Mouse (Mus musculus) lung, postnatal 10 days (tissue): ENCODE measurements around the gene Ivns1abp.
"Not testable (repeated sequence)": the region's sequence is repeated elsewhere in the genome, so short reads cannot be mapped to it uniquely, and the experiment has no call there.

Source experiments
- DNase-seq: peaks from one replicate; pipeline ENCODE4 v3.0.0; 2021

The Ivns1abp gene

DNA sequence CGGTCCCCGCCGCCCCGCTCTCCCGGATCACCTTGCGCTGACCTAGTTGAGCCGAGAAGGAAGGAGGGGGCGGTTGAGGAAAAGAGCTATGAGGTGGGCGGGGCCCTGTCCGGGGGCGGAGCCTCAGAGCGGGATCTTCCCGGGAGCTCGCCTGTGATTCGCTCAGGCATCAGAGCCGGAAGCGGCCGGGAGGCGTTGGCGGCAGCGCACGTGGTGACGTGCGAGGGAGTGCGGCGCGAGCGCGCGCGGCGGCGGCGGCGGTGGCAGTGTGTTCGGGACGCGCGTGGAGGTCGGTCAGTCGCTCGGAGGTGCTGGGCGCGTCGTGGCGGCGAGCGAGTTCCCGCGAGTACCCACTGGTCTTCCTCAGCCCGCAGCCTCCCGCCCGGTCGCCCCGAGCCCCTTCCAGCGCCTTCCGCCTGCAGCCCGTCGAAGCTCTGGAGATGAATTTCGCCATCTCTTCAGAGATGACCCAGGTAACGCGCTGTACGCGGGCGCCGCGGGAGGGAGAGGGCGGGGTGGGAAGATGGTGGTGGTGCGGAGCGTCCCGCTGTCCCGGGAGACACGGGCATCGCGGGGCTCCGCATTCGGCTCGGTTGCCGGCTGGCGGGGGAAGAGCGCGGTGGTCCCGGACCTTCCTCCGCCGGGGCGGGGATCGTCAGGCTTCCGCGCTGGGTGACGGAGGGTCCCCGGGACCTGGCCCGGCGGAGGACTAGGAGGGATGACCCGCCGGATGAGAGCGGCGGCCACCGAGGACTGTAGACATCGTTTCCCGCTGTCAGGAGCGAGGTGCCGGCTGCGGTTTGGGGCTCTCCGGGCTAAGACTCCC lies at the start of gene Ivns1abp:
Ivns1abp (plus strand) TSS at position 195 of the 826 bp plus-strand sequence.
- peak; percentile 99 for DNase-seq

DNA sequence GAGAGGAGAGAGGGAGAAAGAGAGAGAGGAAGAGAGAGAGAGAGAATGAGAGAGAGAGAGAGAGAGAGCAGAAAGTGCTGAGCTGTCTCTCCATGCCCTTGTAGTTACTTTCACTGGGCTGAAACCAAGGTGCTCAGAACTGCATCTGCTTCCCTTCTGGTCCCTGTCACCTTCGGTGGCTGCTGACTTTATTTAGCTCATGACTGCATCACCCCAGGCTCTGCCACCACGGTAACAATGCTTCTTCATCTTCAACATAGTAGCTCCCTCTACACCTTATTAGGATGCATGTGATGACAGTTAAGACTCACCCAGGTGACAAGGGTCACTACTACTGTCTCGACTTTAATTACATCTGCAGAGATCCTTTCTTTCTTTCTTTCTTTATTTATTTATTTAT lies 48.8 kb upstream of the Ivns1abp start:
- no peak for DNase-seq

DNA sequence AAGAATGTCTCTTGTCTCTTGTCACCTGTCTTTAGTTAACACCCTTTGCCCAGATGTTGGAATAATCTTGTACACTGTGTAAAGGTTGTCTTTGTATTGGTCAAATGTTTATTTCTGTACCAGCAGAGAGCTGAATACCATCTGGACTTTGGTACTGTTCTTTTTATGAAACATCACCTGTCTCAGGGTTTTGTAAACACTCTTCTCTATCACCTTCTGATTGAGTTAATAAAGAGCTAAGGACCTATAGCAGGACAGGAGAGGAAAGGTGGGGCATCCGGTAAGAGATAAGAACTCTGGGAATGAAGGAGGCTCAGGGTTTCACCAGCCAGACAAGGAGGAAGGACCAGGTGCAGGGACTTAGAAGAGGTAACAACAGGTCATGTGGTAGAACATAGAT lies 47.7 kb upstream of the Ivns1abp start:
- DNase-seq: no peak

DNA sequence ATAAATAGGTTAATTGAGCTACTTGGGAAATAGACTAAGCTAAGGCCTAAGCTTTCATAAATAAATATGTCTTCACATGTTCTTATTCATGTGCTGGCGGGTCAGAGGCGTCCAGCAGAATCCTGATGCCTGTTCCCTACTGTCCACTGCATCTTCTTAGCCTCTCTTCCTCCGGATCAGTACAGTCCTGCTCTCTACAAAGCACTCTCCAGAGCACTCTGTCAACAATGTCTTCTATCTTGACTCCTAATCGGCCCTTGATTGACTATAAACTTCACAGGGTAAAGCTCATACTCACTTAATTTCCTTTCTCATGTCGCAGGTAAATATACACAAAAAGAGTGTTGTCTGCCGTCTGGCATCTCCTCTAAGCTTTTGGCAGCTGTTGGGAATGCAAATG lies 47.3 kb upstream of the Ivns1abp start:
- DNase-seq: no peak

DNA sequence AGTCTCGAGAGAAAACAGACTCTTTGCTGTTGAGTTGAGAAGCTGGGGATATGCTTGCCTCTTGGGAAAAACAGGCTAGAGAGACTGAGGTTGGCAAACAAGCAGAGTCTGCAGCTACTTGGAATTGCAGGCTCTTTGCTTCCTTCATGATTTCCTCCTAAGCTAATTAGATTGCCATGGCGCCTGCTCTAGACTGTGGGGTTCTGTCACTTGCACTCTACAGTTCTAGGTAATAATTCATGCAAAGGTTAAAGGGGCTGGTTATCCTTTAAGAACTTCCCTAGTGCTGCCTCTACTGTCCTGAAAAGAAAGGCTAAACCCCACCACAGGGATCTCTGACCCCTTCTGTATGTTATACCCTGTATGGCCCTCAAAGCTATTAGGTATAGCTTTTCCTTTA lies 46.7 kb upstream of the Ivns1abp start:
- no peak for DNase-seq

DNA sequence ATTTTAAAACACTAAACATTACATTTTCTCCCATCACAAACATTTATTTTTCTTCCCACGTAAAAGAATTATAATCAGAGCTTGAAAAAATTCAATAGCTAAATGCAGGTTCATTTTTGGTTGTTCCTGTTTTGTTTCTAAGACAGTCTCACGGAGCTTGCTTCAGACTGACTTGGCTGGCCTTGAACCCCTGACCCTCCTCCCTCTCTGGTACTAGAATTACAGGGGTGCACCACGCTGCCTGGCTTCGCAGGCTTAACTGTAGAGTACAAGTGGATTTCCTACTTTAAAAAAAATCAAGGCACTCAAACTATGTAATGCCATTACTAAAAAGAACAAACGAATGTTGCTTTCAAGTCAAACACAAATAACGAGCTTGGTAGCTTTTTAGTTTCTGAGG lies 42.8 kb upstream of the Ivns1abp start:
- no peak for DNase-seq

DNA sequence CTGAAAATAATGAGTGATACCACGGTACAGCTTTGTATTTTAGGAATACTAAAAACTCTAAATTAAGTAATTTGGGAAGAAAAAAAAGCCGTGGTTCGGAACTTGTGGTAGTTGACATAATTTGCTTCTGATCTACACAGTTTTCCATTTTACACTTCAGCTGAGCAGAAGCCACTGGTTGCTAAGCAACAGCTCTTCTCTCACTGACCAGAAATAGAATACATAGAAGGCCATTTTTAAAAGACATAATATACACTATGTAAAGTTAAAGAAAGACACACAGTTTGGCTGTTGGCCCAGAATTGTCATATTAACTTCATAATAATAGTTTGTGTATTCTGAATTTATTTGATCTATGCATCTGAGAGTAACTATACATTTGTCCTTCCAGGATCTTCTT lies 42.4 kb upstream of the Ivns1abp start:
- no peak for DNase-seq

DNA sequence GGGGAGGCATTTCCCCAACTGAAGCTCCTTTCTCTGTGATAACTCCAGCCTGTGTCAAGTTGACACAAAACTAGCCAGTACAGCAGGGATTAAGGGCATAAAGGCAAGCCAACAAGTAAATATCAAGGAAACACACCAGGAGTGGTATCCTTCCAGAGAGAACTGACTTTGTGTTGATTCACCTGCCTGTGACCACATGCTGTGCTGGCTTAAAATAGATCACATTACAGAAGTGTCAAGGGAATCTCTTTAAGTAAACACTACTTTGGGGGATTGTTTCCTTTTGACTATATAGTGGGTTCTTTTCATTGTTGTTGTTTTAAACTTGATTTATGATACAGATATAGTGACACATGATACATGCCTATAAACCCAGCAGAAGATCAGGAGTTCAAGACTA lies 41.0 kb upstream of the Ivns1abp start:
- no peak for DNase-seq

DNA sequence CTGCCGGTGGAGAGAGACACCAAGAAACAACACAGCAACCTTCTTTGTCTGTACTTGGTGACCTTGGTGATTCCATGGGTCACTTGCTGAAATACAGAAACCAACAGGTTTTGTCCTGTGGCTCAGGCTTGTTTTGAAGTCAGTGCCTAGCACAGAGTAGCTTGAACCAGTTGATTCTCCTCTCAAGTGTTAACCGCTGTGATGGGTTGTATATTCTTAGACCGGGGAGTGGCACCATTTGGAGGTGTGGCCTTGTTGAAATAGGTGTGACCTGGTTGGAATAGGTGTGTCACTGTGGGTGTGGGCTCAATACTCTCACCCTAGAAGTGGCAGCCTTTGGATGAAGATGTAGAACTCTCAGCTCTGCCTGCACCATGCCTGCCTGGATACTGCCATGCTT lies 39.3 kb upstream of the Ivns1abp start:
- not testable (repeated sequence) for DNase-seq

DNA sequence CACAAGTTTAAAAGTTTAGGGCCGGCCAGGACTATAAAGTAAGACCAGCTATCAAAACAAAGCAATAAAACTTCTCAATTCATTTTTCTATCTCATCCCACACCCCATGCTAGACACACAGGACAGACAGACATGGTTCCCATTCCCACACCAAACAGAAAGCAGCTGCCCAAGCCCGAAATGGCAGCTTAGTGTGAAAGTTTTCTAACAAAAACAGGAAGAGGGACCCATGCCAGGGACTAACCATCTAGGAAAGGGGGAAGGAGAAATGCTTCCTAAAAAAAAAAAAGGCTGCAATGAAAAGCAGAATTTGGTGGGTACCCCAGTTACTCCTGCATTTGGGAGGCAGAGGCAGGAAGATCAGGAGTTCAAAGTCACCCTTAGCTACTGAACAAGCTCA lies 37.2 kb upstream of the Ivns1abp start:
- peak; percentile 25 for DNase-seq

DNA sequence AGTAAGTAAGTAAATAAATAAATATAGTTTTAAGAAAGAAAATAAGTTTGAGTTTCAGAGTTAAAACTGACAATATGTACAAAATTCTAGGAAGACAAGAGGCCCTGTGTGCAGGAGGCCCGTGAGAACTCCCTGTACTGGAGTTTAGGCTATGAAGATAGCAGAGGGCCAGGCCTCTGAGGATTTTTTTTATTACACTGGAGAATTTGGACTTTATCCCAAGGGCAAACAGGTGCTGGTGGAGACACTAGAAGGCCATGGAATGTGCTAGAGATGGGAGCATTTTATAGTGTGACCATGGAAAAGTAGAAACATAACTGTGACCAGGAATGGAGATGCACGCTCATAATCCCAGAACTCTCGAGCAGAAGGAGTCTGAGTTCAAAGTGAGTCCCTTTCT lies 36.5 kb upstream of the Ivns1abp start:
- DNase-seq: no peak

DNA sequence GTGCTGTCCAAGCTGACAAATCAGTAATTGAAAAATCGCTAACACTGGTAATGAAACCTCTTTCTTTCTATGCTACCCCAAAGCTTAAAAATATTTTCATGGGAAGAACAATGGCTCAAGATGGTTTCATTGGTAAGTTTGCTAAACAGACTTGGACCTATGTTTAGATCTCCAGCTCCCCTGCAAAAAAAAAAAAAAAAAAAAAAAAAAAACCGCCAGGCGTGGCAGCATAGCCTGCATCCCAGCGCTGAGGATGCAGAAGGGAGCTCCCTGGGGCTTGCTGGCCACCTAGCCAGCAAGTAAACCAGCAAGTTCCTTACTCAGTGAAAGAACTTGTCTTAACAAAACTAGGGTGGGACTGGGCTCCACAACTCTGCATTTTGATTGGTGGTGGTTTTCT lies 35.8 kb upstream of the Ivns1abp start:
- no peak for DNase-seq

DNA sequence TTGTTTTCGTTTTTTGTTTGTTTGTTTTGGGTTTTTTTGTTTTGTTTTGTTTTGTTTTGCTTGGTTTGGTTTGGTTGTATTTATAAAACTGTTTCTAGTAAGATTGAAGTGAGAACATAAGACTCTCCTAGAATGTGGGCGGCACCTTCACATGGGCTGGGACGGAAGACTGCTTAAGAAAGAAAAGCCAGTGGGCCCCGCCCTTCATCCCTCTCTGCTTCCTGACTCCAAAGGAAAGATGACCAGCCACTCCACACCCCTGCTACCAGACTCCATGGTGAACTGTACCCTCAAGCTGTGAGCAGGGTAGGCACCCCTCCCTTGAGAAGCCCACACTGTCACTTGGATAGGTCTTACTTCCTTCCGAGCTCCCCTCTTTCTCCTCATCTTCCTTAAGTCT lies 33.8 kb upstream of the Ivns1abp start:
- DNase-seq: no peak

DNA sequence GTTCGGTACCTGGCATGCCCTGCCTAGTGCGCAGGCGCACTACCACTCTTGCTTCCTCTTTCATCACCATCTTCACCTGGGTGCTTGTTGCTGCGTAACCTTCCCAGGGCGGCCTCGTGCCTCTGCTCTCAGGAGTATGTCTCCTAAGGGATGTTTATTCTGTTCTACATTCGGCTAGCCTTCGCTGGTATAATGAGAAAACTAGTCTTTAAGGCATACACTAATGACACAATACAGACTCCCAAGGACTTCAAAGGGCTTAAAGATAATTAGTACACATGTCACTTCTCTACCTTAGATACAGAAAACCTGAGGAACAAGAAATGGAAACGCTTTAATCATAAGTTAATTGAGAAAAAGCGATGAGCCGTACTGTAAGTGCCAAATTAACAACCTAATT lies 32.9 kb upstream of the Ivns1abp start:
- DNase-seq: no peak

DNA sequence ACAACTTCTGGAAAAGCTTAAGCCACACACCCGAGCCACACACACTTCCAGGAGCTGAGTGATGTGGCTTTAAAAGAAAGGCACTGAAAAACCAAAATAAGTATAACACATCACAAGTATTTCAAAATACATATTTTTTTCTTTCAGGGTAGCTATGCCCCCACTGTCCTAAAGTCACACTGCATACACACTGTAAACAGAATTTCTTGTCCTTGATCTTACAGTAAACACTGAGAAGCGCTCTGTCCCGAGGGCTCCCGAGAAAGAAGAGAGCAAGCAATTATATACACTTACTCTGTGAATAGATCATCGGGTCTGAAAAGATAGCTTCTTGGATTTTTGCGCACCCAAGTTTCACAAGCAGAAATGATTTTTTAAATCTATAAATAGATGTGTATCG lies 25.0 kb upstream of the Ivns1abp start:
- DNase-seq: no peak

DNA sequence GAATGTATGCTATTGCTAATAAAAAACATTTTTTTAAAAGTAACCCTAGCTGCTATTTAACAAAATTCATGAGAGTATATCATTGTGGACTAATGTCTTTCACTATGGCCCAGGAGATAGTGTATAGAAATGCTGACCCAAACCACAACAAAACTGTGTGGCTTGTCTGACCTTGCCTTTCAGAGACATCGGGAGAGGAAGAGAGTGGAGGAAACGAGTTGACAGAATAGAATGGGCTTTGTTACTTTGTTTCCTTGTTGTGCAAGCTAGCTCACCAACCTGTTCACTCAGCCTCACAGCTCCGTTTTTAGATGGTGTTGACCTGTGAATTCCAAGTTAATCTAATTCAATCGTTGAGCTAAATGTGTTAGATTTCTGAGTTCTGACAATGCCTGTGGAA lies 23.9 kb upstream of the Ivns1abp start:
- no peak for DNase-seq

DNA sequence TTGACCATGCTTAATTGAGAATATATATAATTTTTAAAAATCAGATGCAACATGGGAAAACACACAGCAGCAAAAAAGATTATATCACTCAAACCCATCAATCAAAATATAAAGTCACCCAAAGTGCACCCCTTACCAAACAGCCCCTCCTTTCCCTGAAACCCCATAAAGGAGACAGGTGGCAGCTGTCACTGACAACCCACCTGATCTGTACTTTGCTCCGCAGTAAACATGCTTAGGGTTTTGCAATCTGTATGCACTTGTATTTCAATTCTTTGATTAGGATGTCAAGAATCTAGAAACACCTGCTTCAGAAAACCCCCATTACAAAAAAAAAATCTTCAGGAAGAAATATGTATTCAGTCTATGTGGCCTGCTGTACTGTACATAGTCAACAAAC lies 18.9 kb upstream of the Ivns1abp start:
- no peak for DNase-seq

DNA sequence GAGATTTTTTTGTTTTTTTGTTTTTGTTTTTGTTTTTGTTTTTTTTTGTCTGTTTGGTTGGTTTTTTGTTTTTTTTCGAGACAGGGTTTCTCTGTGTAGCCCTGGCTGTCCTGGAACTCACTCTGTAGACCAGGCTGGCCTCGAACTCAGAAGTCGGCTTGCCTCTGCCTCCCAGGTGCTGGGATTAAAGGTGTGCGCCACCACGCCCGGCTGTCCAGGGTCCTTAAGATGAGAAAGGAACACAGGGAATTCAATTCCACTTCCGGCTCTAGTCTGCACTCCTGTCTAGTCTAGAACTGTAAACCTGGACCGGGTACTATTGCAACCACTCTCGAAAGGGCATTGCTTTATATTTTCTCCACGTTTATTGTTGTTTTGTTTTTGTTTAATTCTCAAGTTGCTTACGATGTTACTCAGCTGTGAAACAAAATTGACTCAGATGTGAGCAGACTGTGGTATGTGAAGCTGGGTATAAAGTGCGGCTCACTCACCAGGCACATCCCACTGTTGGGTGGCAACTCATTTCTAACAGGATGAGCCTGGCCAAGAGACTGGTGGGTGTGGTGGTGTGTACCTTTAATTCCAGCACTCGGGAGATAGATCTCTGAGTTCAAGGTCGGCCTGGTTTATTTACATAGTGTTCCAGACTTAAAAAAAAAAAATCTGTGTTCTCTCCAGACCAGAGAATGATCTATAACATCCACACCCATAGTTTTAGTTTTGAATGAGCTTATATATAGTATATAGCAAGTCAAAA lies 15.8 kb upstream of the Ivns1abp start:
- no peak for DNase-seq

DNA sequence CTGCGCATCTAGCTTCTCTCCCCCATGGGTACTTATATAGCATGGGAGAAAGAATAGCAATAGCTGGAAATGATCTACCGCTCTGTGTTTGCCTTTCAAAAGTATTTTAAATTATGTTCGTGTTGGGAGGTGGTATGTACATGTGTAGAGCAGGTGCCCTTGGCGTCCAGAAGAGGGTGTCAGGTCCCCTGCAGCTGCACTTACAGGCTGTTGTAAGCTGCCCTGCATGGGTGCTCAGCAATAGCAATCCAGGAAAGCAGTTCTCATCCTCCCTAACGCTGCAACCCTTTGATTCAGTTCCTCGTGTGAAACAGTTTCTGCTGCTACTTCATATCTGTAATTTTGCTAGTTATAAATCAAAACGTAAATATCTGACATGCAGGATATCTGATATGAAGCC lies 14.7 kb upstream of the Ivns1abp start:
- no peak for DNase-seq

DNA sequence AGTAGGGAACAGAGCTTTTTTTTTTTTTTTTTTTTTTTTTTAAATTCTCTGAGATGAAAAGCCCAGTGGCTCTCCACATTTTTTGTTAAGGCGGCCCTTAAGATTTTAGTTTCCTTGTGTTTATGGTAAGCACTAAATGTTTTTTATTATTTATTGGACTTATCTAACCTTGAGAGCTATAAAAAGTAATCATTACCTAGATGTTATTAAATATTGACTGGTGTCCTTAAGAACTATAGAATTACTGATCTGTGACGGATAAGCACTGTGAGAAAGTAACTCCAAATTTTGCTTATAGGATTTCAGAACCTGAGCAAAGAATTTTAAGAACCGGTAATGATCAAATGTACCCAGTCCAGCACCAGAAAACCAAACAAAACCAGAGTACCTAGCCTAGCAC lies 11.5 kb upstream of the Ivns1abp start:
- no peak for DNase-seq

DNA sequence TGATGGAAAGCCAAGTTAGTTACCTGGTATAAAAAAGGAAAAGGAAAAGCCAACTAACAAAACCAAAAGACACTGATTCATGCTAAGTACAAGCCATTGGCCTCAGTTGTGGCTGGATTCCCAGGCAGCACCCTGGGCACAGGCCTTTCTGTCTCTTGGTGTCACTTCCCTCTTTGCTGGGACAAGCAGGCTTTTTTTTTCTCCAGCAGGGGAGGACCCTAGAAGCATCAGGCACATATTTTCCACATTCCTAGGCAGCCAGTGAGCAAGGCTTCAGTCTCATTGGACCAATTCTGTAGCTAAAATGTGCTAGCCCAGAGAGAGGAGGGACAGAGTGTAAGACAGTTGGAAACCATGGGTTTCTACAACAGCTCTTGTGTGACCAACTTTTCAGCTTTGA lies 6.0 kb upstream of the Ivns1abp start:
- peak; percentile 51 for DNase-seq

DNA sequence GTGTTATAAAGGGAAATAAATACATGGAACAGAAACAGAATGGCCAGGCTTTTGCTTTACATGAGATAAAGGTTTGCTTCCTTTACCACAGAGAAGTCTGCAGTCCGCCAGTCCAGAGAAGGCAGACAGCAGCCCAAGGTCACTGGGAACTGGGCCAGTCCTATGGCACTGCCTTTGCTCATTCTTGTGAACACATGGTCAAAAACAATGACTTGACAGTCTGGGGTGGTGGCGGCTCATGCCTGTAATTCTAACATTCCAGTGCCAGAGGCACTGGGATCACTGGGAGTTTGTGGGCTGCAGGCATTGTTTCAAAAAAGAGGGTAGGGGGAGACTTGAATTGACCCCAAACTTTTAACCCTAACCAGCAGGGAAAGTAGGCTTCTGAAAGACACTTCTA lies 5.3 kb upstream of the Ivns1abp start:
- peak; percentile 55 for DNase-seq

DNA sequence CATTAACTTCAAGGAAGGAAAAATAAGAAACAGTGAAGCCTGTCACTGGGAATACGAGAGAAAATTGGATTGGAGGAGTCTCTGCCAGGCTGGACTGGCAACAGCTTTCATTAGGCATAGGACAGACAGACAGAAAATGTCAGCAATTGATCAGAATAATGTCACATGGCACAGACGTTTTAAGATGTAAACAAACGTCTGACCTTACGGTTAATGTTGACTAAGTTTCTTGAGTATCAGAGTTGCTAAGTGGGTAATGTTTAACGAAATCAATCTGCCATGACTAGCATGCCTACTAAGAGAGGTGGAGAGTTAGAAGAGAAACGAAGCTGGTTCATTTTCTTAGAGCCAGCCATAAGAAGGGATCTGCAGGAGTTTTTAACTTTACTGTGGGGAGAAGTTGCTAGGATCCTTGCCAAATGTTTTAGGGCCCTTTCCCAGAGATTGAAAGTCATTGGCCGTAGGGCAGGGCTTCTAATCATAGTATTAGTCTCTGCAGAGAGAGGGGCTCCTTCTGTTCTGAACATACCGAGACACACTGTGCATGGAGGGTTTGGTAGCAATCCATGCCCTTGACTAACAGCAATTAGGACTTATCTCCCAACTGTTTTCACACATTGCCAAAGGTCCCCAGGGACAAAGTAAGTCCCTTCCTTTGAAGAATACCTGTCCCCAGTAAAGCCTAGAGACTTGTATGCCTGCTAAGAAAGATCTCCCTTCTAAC lies 2.8 kb upstream of the Ivns1abp start:
- no peak for DNase-seq

DNA sequence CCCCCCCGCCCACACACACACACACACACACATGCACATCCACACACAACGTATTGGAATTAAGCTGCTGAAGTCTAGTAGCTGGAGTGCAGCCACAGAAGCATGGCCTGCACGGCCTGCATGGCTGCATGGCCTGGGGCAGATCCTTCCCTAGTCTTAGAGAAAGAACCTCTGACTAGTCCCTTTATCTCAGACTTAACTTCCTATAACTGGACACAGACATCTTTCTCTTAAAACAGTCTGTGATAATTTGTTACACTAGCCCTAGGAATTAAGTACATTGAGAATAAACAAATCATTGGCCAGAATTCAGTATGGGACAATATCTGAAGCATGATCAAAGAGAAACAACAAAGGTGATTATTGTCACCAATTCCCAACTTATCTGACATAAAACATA lies 2.0 kb upstream of the Ivns1abp start:
- DNase-seq: no peak
